Mouse (Mus musculus) G1E (cell line): ENCODE results near the gene Rcan1. TPM values are rescaled to one million over a fixed set of nuclear protein-coding genes. Genes with fewer than 3 reads are reported as not detected.

ENCODE experiments used
- ATAC-seq: 2 replicates; pipeline ENCODE4 v1.8.0; 2016; ENCODE audit warnings: mild to moderate bottlenecking; ENCODE audit not compliant: insufficient number of reproducible peaks, poor library complexity, low FRiP score, severe bottlenecking; ENCODE audit errors: extremely low read depth
- DNase-seq: peaks from one replicate; pipeline ENCODE4 v3.0.0; 2012; ENCODE audit warnings: low spot score
- H3K27me3 ChIP-seq: 2 replicates; pipeline ENCODE4 v1.6.1; 2012; ENCODE audit warnings: mild to moderate bottlenecking, low read length, inconsistent platforms; ENCODE audit not compliant: insufficient read depth
- H3K36me3 ChIP-seq: replicated peaks from 2 replicates; pipeline ENCODE3; 2012; ENCODE audit warnings: mild to moderate bottlenecking, inconsistent platforms
- H3K4me1 ChIP-seq: 2 replicates; pipeline ENCODE4 v1.6.1; 2012; ENCODE audit warnings: low read depth, low read length, inconsistent platforms, mixed read lengths; ENCODE audit not compliant: insufficient read depth
- H3K4me3 ChIP-seq: 2 replicates; pipeline ENCODE4 v1.5.1; 2012; ENCODE audit warnings: low read depth, mild to moderate bottlenecking, inconsistent platforms, low read length, moderate library complexity, mixed read lengths
- H3K9me3 ChIP-seq: replicated peaks from 2 replicates; pipeline ENCODE4 v1.6.1; 2012; ENCODE audit warnings: inconsistent platforms
- CTCF ChIP-seq: IDR thresholded peaks from 2 replicates; pipeline ENCODE4 v1.5.1; 2012; ENCODE audit warnings: low read depth, low read length, inconsistent platforms, mixed read lengths
- GATA1 ChIP-seq: IDR thresholded peaks from 2 replicates; pipeline ENCODE4 v1.6.1; 2012; ENCODE audit warnings: borderline replicate concordance, low read length, inconsistent platforms, mixed read lengths
- GATA2 ChIP-seq: IDR thresholded peaks from 2 replicates; pipeline ENCODE4 v1.6.1; 2012; ENCODE audit warnings: low read depth, low read length, inconsistent platforms, borderline replicate concordance
- POLR2AphosphoS5 ChIP-seq: IDR thresholded peaks from 2 replicates; pipeline ENCODE4 v1.6.1; 2012; ENCODE audit warnings: low read depth, low read length, inconsistent platforms; ENCODE audit not compliant: insufficient replicate concordance
- TAL1 ChIP-seq: conservative IDR thresholded peaks from 2 replicates; pipeline ENCODE4 v1.6.1; 2012; ENCODE audit warnings: low read depth, low read length, inconsistent platforms, mixed read lengths
- polyA plus RNA-seq: library from polyadenylated mRNA; stranded (reverse); fragments of >175 nt; gene quantifications from 2 replicates; pipeline ENCODE4 v1.2.3, GENCODE M21; 2012
- total RNA-seq, 2 experiments: library from RNA; stranded (forward) in 1 of 2; stranded (reverse) in 1 of 2; fragments of 200-1000 nt in 1 of 2; fragments of >200 nt in 1 of 2; fragmentation: Nextera tagmentation in 1 of 2; gene quantifications; 2 replicates each; pipeline ENCODE4 v1.2.3; 2014 to 2017

Rcan1 gene
- total and polyA plus RNA-seq, 3 experiments, result 12.3 to 16.1 (median 14.2) TPM

GRCm38 (mm10) chr16:92465642-92466526 is 4.8 kb downstream of the Rcan1 start:
- DNase-seq (peak; percentile 80), ATAC-seq (peak; percentile 96)
- Histone ChIP-seq H3K4me1 (peaks cover 59% of the 10 kb centered on the region), H3K36me3 (peaks cover 28% of the 10 kb centered on the region), H3K27me3 (peaks cover 9% of the 10 kb centered on the region; the same call in 1 of the 2 replicates), H3K4me3 (peak overlapping the region; percentile 86), H3K9me3 (no peaks in the 10 kb centered on the region)
- TF ChIP-seq GATA2, result no peak
- TF ChIP-seq POLR2AphosphoS5, result no peak
- TF ChIP-seq TAL1, result no peak
- no peak for TF ChIP-seq CTCF
- TF ChIP-seq GATA1, result no peak

DNA sequence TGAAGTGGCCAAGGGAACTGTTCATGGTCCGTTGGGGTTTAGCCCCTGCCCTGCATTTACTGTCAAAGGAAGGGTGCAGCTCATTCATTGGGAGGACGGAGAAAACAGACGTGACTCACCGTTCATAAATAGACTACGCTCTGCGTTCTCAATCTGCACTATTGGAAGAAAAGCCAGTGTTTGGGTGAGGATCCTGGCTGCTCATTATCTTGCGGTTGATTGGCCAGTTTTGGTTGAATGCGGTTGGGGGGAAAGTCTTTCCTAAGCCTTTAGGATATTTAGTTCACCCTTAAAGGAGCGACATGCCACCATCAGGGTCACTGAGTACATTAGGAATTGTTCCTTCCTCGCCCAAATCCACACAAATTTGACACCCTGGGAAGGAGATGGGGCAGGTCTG is 5.4 kb downstream of the Rcan1 start:
- Histone ChIP-seq H3K27me3 (peaks cover 9% of the 10 kb centered on the region; the same call in 1 of the 2 replicates), H3K9me3 (no peaks in the 10 kb centered on the region), H3K4me1 (peaks cover 60% of the 10 kb centered on the region), H3K4me3 (peak overlapping the region; percentile 86), H3K36me3 (peaks cover 29% of the 10 kb centered on the region)
- ATAC-seq (no peak), DNase-seq (no peak)
- no peak for TF ChIP-seq POLR2AphosphoS5
- no peak for TF ChIP-seq TAL1
- TF ChIP-seq CTCF, result no peak
- TF ChIP-seq GATA1, result no peak
- TF ChIP-seq GATA2, result no peak

GRCm38 (mm10) chr16:92464390-92464972 is 6.2 kb downstream of the Rcan1 start:
- peaks cover 5% of the 10 kb centered on the region; the same call in 1 of the 2 replicates for H3K27me3 ChIP-seq
- H3K4me1 ChIP-seq, result peaks cover 66% of the 10 kb centered on the region
- DNase-seq (no peak), ATAC-seq (0 out of 2 replicates have a peak, but pooled peaks have one; percentile 30)
- no peaks in the 10 kb centered on the region for H3K9me3 ChIP-seq
- TF ChIP-seq TAL1, result no peak
- no peak for TF ChIP-seq GATA1
- TF ChIP-seq POLR2AphosphoS5, result no peak
- TF ChIP-seq CTCF, result no peak
- TF ChIP-seq GATA2, result no peak
- no peak overlapping the region; the same call in 1 of the 2 replicates for H3K4me3 ChIP-seq
- peaks cover 33% of the 10 kb centered on the region for H3K36me3 ChIP-seq

GRCm38 (mm10) chr16:92461412-92461811 is 9.3 kb downstream of the Rcan1 start:
- DNase-seq (no peak), ATAC-seq (no peak)
- H3K27me3 ChIP-seq, result no peaks in the 10 kb centered on the region
- TF ChIP-seq TAL1 (no peak), CTCF (no peak), GATA1 (no peak), GATA2 (no peak), POLR2AphosphoS5 (no peak)
- H3K4me1 ChIP-seq, result peaks cover 87% of the 10 kb centered on the region
- H3K4me3 ChIP-seq, result no peak overlapping the region
- H3K9me3 ChIP-seq, result no peaks in the 10 kb centered on the region
- H3K36me3 ChIP-seq, result peaks cover 48% of the 10 kb centered on the region

DNA sequence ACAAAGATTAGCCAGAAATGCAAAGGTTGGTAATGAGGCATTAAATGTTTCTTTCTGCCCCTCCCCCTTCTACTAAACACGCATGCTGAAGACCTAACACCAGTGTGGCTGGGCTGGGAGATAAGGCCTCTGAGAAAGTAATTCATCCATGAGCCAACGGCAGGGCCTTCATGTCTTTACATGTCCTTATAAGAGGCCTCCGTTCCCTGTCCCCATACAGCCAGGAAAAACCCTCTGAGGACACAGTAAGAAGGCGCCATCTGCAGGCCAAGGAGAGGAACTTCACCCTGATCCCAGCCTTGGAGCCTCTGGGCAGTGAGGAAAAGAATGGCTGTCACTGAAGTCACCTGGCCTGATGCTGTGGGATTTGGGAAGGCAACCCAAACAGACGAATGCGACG is 13.1 kb downstream of the Rcan1 start:
- no peaks in the 10 kb centered on the region for H3K9me3 ChIP-seq

GRCm38 (mm10) chr16:92455969-92456368 is 14.7 kb downstream of the Rcan1 start:
- no peak for ATAC-seq
- TF ChIP-seq TAL1 (no peak), GATA1 (no peak), POLR2AphosphoS5 (no peak), GATA2 (no peak), CTCF (no peak)

More for the DNA sequence above, 13.1 kb downstream of the Rcan1 start:
- H3K4me1 ChIP-seq, result peaks cover 90% of the 10 kb centered on the region
- H3K4me3 ChIP-seq, result peak overlapping the region; percentile 20; the same call in 1 of the 2 replicates
- DNase-seq, result peak; percentile 68
- TF ChIP-seq POLR2AphosphoS5 (no peak), TAL1 (peak; percentile 83), CTCF (peak; percentile 94)
- peaks cover 60% of the 10 kb centered on the region for H3K36me3 ChIP-seq
- no peaks in the 10 kb centered on the region for H3K27me3 ChIP-seq
- ATAC-seq, result peak; percentile 89

More at GRCm38 (mm10) chr16:92455969-92456368, 14.7 kb downstream of the Rcan1 start:
- H3K4me1 ChIP-seq, result peaks cover 90% of the 10 kb centered on the region
- H3K27me3 ChIP-seq, result no peaks in the 10 kb centered on the region
- no peak for DNase-seq
- H3K9me3 ChIP-seq, result no peaks in the 10 kb centered on the region
- H3K4me3 ChIP-seq, result no peak overlapping the region
- peaks cover 63% of the 10 kb centered on the region for H3K36me3 ChIP-seq
